Mouse (Mus musculus) stomach, postnatal 0 days (tissue): ENCODE results near the gene Ppih. TPM values are rescaled to one million over a fixed set of nuclear protein-coding genes. Genes with fewer than 3 reads are reported as not detected.

Experiments used
- ATAC-seq: fragments of 200-750 bp; cut with Nextera tagmentation; 2 replicates; pipeline ENCODE4 v1.8.0; 2017; ENCODE audit not compliant: low FRiP score, low TSS enrichment
- DNase-seq: peaks from one replicate; pipeline ENCODE4 v3.0.0-alpha.2; 2016; ENCODE audit warnings: low spot score
- H3K27ac ChIP-seq: fragments of 300-500 bp; sonication (generic); replicated peaks from 2 replicates; pipeline ENCODE4 v1.5.1; 2014; ENCODE audit warnings: mild to moderate bottlenecking, control low read depth
- H3K27me3 ChIP-seq: fragments of 300-500 bp; sonication (generic); 2 replicates; pipeline ENCODE4 v1.6.1; 2014; ENCODE audit warnings: low read length; ENCODE audit not compliant: control insufficient read depth, insufficient read depth
- H3K36me3 ChIP-seq: fragments of 300-500 bp; sonication (generic); 2 replicates; pipeline ENCODE4 v1.6.1; 2014; ENCODE audit warnings: low read length, mixed read lengths; ENCODE audit not compliant: control insufficient read depth, insufficient read depth
- H3K4me1 ChIP-seq: fragments of 300-500 bp; sonication (generic); replicated peaks from 2 replicates; pipeline ENCODE4 v1.6.1; 2014; ENCODE audit warnings: antibody characterized with exemption; ENCODE audit not compliant: control insufficient read depth, insufficient read depth
- H3K4me2 ChIP-seq: fragments of 300-500 bp; sonication (generic); replicated peaks from 2 replicates; pipeline ENCODE4 v1.6.1; 2014; ENCODE audit warnings: low read depth, mild to moderate bottlenecking, control low read depth, moderate library complexity
- H3K4me3 ChIP-seq: fragments of 300-500 bp; sonication (generic); 2 replicates; pipeline ENCODE4 v1.5.1; 2014; ENCODE audit warnings: low read depth, low read length, control low read depth
- H3K9ac ChIP-seq: fragments of 300-500 bp; sonication (generic); 2 replicates; pipeline ENCODE4 v1.6.1; 2014; ENCODE audit warnings: mild to moderate bottlenecking, low read length, control low read depth, mixed read lengths
- H3K9me3 ChIP-seq: fragments of 300-500 bp; sonication (generic); 2 replicates; pipeline ENCODE4 v1.6.1; 2016; ENCODE audit warnings: low read length; ENCODE audit not compliant: control insufficient read depth
- CTCF ChIP-seq: IDR thresholded peaks from 2 replicates; pipeline ENCODE4 v1.5.1; 2016; ENCODE audit warnings: antibody characterized with exemption, low read depth, mild to moderate bottlenecking, moderate library complexity
- EP300 ChIP-seq: optimal IDR thresholded peaks from 2 replicates; pipeline ENCODE3; 2016; ENCODE audit warnings: antibody characterized with exemption
- WGBS: fragments of 180-500 bp; shearing (Covaris S2); extraction: QIAGEN DNeasy Blood & Tissue Kit; methylation state at CpG from one replicate; pipeline ENCODE4 v1.1.7; 2014; 5-methylcytosine and 5-hydroxymethylcytosine counted together
- polyA plus RNA-seq: library from polyadenylated mRNA; unstranded; fragments of >200 nt; fragmentation: Nextera tagmentation; extraction: Ambion mirVana; gene quantifications from 2 replicates; pipeline ENCODE4 v1.2.1, GENCODE M21; 2015

Ppih gene
- polyA plus RNA-seq = 42.0 and 44.7 TPM in 2 replicates

DNA sequence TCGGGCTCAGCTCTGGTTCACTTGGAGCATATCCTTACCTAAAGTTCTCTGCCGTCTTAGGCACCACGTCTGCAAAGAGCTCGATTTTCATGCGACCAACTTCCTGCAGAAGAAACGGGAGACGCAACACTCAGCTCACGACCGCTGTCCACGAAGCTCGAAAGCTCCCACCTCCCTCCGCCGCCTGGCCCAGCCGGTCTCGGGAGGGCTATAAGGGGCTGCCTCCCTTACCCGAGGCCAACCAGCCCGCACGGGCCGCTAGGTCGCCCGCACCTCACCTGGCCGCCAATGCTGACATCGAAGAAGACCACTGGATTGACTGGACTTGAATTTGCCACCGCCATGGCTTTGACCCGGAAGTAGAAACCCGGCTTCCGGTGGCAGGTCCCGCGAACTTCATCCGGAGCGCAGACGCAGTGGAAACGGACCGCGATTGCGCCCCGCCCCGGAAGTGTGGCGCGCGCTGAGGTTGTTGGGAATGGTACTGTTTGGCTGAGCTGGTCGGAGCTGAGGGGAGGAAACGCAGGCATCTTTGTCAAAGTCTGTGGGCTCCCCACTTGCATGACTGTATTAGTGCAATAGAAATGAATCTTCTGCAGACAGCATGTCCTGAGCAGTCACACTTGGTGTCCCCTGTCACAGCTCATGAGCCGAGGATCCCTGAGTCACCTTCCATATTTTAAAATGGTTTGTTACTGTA is at the start of gene Ppih:
Gene Ppih (minus strand): TSS at position 416 of the 700 bp plus-strand sequence.
- peak within 1 kb of the TSS; percentile 67 for H3K9ac ChIP-seq
- ATAC-seq (peak; percentile 98), DNase-seq (peak; percentile 97)
- no peaks in the 10 kb centered on the region for H3K27me3 ChIP-seq
- TF ChIP-seq EP300 (no peak), CTCF (0 out of 2 replicates have a peak, but pooled peaks have one; percentile 17)
- no peaks in the 10 kb centered on the region for H3K9me3 ChIP-seq
- H3K4me2 ChIP-seq = peak within 1 kb of the TSS; percentile 81
- peaks cover 3% of the 10 kb centered on the region; the same call in 1 of the 2 replicates for H3K4me1 ChIP-seq
- H3K36me3 ChIP-seq = peaks cover 9% of the 10 kb centered on the region; the same call in 1 of the 2 replicates
- H3K27ac ChIP-seq = peak within 1 kb of the TSS; percentile 78
- WGBS = under 1% methylated on average over 44 of the region's 44 CpGs
- H3K4me3 ChIP-seq = peak within 1 kb of the TSS; percentile 65

DNA sequence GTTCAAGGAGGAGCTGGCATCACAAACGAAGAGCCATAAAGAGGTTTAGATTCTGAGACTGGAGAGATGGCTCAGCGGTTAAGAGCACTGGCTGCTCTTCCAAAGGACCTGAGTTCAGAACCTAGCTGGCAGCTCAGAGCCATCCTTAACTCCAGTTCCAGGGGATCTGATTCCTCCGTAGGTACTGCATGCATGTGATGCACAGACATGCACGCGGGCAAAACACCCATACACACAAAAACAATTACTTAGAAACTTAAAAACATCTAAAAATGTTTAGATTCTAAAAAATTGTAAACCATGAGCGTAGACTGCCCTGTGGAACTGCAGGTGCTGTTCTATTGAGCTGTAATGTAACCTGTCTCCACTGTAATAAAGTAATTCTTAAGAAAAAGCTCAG is 49.1 kb upstream of the Ppih start:
- 89% methylated on average over 6 of the region's 6 CpGs for WGBS
- H3K9ac ChIP-seq = no peak overlapping the region
- H3K36me3 ChIP-seq = no peaks in the 10 kb centered on the region
- no peaks in the 10 kb centered on the region for H3K27me3 ChIP-seq
- no peak for TF ChIP-seq EP300
- TF ChIP-seq CTCF = no peak
- no peak overlapping the region for H3K4me2 ChIP-seq
- DNase-seq = no peak
- H3K27ac ChIP-seq = no peak overlapping the region
- H3K4me1 ChIP-seq = no peaks in the 10 kb centered on the region
- ATAC-seq = no peak
- H3K4me3 ChIP-seq = no peak overlapping the region
- no peaks in the 10 kb centered on the region for H3K9me3 ChIP-seq

DNA sequence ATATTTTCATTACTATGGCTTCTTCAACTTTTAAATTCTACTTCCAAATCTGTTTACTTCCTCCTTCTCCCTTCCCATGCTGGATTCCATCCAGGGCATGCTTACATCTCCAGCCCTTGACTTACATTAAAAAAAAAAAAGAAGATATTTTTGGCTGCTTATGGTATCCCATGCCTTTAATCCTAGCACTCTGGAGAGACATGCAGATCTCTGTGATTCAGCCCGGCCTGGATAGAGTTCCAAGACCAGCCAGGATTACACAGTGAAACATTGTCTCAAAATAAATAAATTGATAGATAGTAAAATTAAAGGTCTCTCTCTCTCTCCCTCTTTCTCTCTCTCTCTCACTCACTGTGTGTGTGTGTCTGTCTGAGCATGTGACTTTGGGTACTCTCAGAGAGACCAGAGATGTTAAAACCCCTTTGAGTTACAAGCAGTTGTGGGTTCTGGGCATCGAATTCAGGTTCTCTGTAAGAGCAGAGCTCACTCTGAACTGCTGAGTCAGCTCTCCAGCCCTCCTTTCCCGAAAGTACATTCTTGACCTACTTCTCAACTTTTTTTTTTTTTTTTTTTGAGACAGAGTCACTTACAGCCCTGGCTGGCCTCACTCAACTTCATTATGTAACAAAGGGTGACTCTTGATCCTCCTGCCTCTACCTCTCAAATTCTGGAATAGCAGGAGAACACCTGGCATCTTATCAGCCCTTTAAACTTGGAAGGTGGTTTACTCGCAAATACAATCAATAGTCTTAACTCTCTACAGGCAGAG is 46.6 kb upstream of the Ppih start:
- Histone ChIP-seq H3K9ac (no peak overlapping the region), H3K4me3 (no peak overlapping the region), H3K27ac (0 out of 2 replicates have a peak overlapping the region, but pooled peaks have one; percentile 18), H3K9me3 (no peaks in the 10 kb centered on the region), H3K4me1 (no peaks in the 10 kb centered on the region), H3K27me3 (no peaks in the 10 kb centered on the region), H3K4me2 (no peak overlapping the region), H3K36me3 (no peaks in the 10 kb centered on the region)
- no peak for ATAC-seq
- 35% methylated on average over 4 of the region's 4 CpGs for WGBS
- TF ChIP-seq CTCF (no peak), EP300 (no peak)
- DNase-seq = no peak

DNA sequence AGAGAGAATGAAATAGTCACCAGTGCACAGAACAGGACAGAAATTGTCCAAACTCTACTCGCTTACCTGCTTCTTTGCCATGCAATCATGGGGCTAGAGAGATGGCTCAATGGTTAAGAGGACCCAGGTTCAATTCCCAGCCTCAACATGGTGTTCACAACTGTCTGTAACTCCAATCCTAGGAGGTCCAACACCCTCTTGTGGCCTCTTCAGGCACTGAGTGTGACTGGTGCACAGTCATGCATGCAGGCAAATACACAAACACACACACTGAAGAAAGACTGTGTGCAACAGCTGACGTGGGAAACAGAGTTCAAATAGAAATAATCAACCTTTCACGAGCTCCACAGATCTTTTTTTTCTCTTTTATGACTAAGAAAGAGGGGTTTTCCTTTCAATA is 41.9 kb upstream of the Ppih start:
- no peaks in the 10 kb centered on the region for H3K27me3 ChIP-seq

DNA sequence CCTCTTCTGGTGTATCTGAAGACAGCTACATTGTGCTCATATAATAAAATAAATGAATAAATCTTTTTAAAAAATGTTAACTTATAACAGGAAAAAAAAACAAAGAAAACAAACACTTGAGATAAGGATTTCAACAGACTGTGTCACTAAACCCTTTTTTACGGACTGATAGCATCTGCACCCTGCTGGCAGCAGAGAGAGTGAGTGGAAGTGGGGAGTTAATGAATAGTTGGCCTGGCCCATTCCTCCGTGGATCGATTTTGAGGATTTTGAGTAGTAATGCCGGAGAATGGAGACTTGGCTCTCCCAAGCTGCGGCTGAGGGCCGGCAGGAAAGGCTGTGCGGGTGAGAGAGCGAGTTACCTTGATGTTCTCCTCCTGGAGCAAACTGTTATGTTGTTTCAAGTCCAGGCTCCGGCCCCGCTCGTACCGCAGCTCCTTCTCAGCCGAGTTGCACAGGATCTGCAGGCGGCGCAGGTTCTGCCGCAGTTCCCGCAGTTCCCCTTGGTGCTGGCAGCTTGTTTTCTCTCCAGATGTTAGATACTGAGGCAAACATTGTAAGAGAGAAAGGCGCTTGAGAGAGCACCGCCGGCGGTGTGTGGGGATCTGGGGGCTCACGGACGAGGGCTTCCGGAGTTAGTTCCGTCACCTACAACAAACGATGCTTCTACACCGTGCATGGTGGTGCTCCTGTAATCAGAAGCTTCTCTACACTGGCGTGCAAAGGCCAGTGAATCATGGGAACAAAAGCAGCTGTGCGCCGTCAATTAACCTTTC is 39.0 kb upstream of the Ppih start:
- H3K27ac ChIP-seq = no peak overlapping the region
- H3K4me1 ChIP-seq = no peaks in the 10 kb centered on the region
- 6% methylated on average over 30 of the region's 30 CpGs for WGBS
- no peak for TF ChIP-seq EP300
- TF ChIP-seq CTCF = no peak
- peak overlapping the region; percentile 59 for H3K4me2 ChIP-seq
- no peaks in the 10 kb centered on the region for H3K27me3 ChIP-seq
- no peaks in the 10 kb centered on the region for H3K9me3 ChIP-seq
- H3K36me3 ChIP-seq = no peaks in the 10 kb centered on the region
- ATAC-seq = peak; percentile 57; the same call in 1 of the 2 replicates
- DNase-seq = peak; percentile 44
- H3K4me3 ChIP-seq = peak overlapping the region; percentile 34
- H3K9ac ChIP-seq = peak overlapping the region; percentile 52

More for the DNA sequence above, 41.9 kb upstream of the Ppih start:
- Histone ChIP-seq H3K27ac (no peak overlapping the region), H3K4me3 (no peak overlapping the region), H3K36me3 (no peaks in the 10 kb centered on the region), H3K4me2 (no peak overlapping the region), H3K9ac (no peak overlapping the region), H3K9me3 (no peaks in the 10 kb centered on the region), H3K4me1 (no peaks in the 10 kb centered on the region)
- ATAC-seq = no peak
- TF ChIP-seq EP300 (no peak), CTCF (no peak)
- no peak for DNase-seq
- 80% methylated on average over 3 of the region's 3 CpGs for WGBS
